Mouse (Mus musculus) layer of hippocampus, adult 2 months (tissue): ENCODE data around the gene Padi4. TPM values are rescaled to one million over a fixed set of nuclear protein-coding genes. Genes with fewer than 3 reads are reported as not detected.

Source experiments
- DNase-seq, 2 experiments: peaks; one replicate each; pipeline ENCODE4 v3.0.0; 2022; ENCODE audit warnings: low spot score in 2 of 2
- H3K27ac ChIP-seq: fragments of 200-600 bp; 2 replicates; pipeline ENCODE4 v1.8.1; 2022
- H3K4me3 ChIP-seq: fragments of 200-600 bp; 2 replicates; pipeline ENCODE4 v1.8.1; 2022; ENCODE audit warnings: mild to moderate bottlenecking
- CTCF ChIP-seq: fragments of 200-600 bp; conservative IDR thresholded peaks from 2 replicates; pipeline ENCODE4 v1.8.1; 2022; ENCODE audit warnings: antibody characterized with exemption, mild to moderate bottlenecking, moderate library complexity
- long read RNA-seq, 2 experiments: library from polyadenylated mRNA; stranded (forward); transcript quantifications; one replicate each; pipeline ENCODE4 v2.0.0; 2021; ENCODE audit warnings: borderline mapping rate in 2 of 2
- total RNA-seq, 2 experiments: library from RNA; stranded (reverse); gene quantifications; 2 replicates each; pipeline ENCODE4 v1.2.3; 2021

The Padi4 gene
- not detected for total RNA-seq
- long read RNA-seq, experiment 1, result 0 reads
- long read RNA-seq, experiment 2, result 0 reads

DNA sequence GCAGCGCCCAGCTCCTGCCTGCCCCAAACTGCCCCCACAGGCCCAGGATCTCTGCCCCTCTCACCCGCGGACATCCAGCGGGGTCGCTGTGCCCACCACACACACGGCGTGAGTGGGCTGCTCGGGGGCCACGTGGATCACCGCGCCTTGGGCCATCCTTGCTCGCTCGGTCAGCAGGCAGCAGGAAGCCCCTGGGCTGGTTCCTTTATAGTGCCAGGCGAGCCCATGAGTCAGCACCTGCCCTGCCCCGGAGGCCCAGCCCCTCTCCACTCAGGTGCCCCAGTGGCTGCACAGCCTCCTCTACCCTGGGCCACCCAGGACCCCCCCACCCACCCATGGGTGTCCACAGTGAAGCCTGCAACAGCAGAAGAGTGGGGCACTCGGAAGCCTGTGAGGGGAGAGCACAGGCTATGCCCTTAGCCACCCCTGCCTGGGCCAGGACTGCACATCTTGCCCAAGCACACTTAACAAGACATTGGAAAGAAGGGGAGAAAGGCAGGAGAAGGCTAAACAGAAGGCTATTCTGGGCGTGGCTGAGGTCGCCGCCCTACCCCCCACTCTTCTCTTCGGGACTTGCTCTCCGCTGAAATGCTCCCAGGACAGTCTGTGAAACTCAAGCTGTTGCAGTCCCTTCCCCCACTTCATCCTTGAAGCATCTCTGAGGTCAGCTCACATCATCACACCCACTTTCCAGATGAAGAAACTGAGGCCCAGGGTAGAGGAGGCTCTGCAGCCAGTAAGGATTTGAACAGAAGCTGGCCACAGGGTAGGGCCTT lies at the start of gene Padi4:
Padi4 (minus strand) TSS at position 212 of the 776 bp plus-strand sequence.
- DNase-seq, result no peak
- no peak within 1 kb of the TSS for H3K4me3 ChIP-seq
- H3K27ac ChIP-seq, result no peak within 1 kb of the TSS
- no peak for TF ChIP-seq CTCF

GRCm38 (mm10) chr4:140821988-140822387 lies 48.0 kb upstream of the Padi4 start:
- DNase-seq, result peak; percentile 26 to 70
- Histone ChIP-seq H3K4me3 (no peak overlapping the region), H3K27ac (no peak overlapping the region)
- peak; percentile 84 for TF ChIP-seq CTCF

DNA sequence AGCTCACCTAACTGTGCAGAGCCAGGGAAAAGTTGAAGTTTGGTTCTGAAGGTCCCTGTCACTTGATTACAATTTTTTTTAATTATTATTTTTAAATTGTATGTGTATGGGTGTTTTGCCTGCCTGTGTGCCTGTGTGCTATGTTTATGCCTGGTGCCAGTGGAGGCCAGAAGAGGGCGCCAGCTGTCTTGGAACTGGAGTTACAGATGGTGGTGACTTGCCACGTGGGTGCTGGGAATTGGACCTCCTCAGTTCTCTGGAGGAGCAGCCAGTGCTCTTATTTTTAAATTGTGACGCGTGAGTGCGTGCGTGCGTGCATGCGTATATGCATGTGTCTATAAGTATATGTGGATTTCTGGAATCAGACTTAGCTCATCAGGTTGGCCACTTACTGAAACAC lies 43.4 kb upstream of the Padi4 start:
- H3K4me3 ChIP-seq, result no peak overlapping the region
- TF ChIP-seq CTCF, result no peak
- H3K27ac ChIP-seq, result no peak overlapping the region
- no peak for DNase-seq

- DNase-seq, result no peak
- Histone ChIP-seq H3K4me3 (no peak overlapping the region), H3K27ac (no peak overlapping the region)
- TF ChIP-seq CTCF, result no peak
Measured at GRCm38 (mm10) chr4:140815996-140816917, 42.2 kb upstream of the Padi4 start.

GRCm38 (mm10) chr4:140815496-140815895 lies 41.5 kb upstream of the Padi4 start:
- Histone ChIP-seq H3K27ac (no peak overlapping the region), H3K4me3 (no peak overlapping the region)
- no peak for TF ChIP-seq CTCF
- DNase-seq, result no peak

- peak; percentile 70 for TF ChIP-seq CTCF
- peak overlapping the region; percentile 38 for H3K4me3 ChIP-seq
- H3K27ac ChIP-seq, result no peak overlapping the region
- DNase-seq, result peak in 1 of 2 experiments; percentile 20
Measured at GRCm38 (mm10) chr4:140814241-140815225, 40.5 kb upstream of the Padi4 start.

- Histone ChIP-seq H3K27ac (no peak overlapping the region), H3K4me3 (no peak overlapping the region)
- DNase-seq, result no peak
- no peak for TF ChIP-seq CTCF
Measured at GRCm38 (mm10) chr4:140813358-140814185, 39.5 kb upstream of the Padi4 start.

DNA sequence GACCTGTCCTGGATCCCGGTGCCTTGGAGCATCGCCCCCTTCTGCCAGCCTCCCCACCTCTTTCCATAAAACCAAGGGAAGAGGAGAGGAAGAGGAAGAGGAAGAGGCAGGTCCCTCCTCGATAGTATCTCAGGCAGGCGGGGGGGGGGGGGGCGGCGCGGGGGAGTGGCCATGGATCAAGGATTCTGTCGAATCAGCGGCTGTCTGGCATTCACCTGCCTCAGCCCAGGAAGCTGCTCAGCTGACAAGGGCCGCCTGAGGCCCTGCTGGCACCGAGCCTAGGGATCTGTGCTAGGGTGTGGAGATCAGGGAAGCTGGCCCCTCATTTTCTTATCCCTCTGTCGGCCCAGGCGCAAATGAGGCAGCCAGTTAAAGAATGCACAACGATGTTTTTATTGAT lies 38.6 kb upstream of the Padi4 start:
- no peak for DNase-seq
- no peak for TF ChIP-seq CTCF
- H3K4me3 ChIP-seq, result no peak overlapping the region
- no peak overlapping the region for H3K27ac ChIP-seq

DNA sequence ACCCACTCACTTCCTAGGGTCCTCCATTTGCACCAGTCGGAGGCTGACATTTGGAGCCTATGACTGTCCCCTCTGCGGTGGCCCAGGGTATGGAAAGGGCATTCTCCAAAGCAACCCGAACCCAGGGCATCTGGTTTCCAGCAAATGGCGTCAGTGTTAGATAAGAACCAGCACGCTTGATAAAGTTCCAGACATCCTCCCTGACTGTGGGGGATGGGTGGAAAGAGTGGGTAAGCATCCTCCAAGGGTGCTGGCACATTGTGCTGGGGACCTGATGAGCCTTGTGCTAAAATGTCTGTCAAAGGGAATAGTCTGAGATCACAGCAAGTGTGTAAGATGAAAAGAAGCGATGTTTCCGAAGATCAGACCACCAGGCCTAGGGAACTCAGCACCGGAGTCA lies 38.2 kb upstream of the Padi4 start:
- TF ChIP-seq CTCF, result no peak

DNA sequence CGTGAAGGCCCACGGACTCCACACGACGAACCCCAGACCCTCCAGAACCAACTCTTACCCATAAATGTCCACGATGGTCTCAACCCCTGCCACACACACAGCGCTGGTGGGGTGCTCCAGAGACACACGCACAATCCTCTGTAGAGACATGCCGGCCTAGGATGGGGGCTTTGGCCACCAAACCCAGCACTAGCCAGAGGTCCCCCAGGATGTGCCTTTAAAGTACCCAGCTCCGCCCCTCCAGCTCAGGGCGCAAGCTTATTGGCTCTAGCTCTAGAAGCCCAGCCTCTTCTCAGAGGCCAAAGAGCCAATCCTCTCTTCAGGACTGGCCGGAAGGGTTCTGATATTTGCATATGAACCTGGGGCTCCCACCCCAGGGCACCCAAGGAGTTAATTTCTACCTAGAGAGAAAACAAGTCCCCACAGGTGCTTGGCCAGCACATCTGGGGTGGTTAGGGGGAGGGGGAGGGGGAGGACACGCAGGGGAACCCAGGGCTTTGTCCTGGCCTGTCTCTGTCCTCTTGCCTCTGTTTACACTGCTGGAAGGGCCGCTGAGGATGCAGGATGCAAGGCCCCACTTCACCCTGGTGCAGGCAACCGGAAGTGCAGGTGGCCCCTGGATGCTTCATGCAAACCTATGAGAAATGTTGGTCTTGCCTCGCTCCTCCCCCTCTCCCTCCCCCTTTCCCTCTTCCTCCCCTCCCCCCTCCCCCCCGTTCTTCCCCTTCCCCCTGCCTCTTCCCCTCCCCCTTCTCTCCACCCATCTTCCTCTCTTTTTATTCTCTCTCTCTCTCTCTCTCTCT lies 36.6 kb upstream of the Padi4 start, which contains the start of gene Padi3:
Padi3 (minus strand) TSS at position 191 of the 803 bp plus-strand sequence.
- no peak within 1 kb of the TSS for H3K4me3 ChIP-seq
- DNase-seq, result no peak
- H3K27ac ChIP-seq, result no peak within 1 kb of the TSS
- TF ChIP-seq CTCF, result no peak

More for the DNA sequence above, 38.2 kb upstream of the Padi4 start:
- Histone ChIP-seq H3K4me3 (no peak overlapping the region), H3K27ac (no peak overlapping the region)
- DNase-seq, result no peak

DNA sequence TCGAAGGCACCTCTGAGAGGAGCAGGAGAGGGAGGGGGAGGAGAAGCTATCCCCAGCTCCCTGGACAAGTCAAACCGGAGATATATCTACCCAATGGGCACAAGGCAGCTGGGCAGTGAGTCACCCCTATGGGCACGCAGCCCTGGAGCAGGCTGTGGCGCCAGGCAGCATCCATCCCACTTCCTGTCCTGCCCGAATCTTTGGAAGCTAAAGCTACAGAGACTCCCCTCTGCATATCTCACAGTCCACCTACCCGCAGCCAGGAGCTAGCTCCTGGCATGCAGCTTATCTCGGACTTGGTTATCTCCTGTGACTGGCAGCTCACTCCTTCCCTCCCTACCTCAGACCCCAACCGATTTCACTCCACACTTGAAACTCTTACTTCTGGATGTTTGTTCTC lies 35.1 kb upstream of the Padi4 start:
- no peak for DNase-seq
- no peak overlapping the region for H3K4me3 ChIP-seq
- no peak for TF ChIP-seq CTCF
- no peak overlapping the region for H3K27ac ChIP-seq
